Mouse (Mus musculus) spleen, adult 2 months (tissue): ENCODE results near the gene Ppih.

Experiments
- CTCF ChIP-seq: fragments of 200-500 bp; IDR thresholded peaks from 2 replicates; pipeline ENCODE4 v1.5.1; 2011; ENCODE audit warnings: mild to moderate bottlenecking, inconsistent platforms; ENCODE audit not compliant: insufficient read depth, insufficient read length, insufficient replicate concordance; ENCODE audit errors: extremely low read depth
- POLR2A ChIP-seq: fragments of 200-500 bp; IDR thresholded peaks from 2 replicates; pipeline ENCODE4 v1.6.1; 2011; ENCODE audit warnings: low read depth, low read length, inconsistent platforms

- TF ChIP-seq POLR2A: no peak
- no peak for TF ChIP-seq CTCF
Measured at GRCm38 (mm10) chr4:119320896-119321550, 677 bp upstream of the Ppih start.
